Mouse (Mus musculus): ENCODE data around the gene Gramd2.

GRCm38 (mm10) chr9:59672195-59672894 lies 7.6 kb upstream of the Gramd2 start:
- TF ChIP-seq CTCF (IDR thresholded peaks at IDR 0.05; ENCODE audit: control insufficient read depth, insufficient read depth, insufficient read length) (no peak), USF1 (IDR thresholded peaks at IDR 0.05; ENCODE audit: low read depth) (no peak), MAX (IDR thresholded peaks at IDR 0.05) (no peak), FOSL1 (IDR thresholded peaks at IDR 0.05; ENCODE audit: insufficient read depth, low read length, poor library complexity, severe bottlenecking) (no peak), MYOG (IDR thresholded peaks at IDR 0.05; ENCODE audit: control insufficient read depth, extremely low read depth, insufficient read length) (no peak), CEBPB (IDR thresholded peaks at IDR 0.05; ENCODE audit: low read depth) (no peak), MYOD1 (IDR thresholded peaks at IDR 0.05; ENCODE audit: control insufficient read depth, insufficient read length, low read depth) (no peak)

Measured in C2C12 (cell line).